Mouse (Mus musculus) MEL (cell line): ENCODE results near the gene Atrip. TPM values are rescaled to one million over a fixed set of nuclear protein-coding genes. Genes with fewer than 3 reads are reported as not detected.

Source experiments
- DNase-seq: peaks from one replicate; pipeline ENCODE4 v3.0.0; 2011; ENCODE audit warnings: low read depth, low spot score
- H3K27ac ChIP-seq: 2 replicates; pipeline ENCODE4 v1.5.1; 2012; ENCODE audit warnings: low read depth, mild to moderate bottlenecking, control low read depth, low read length, moderate library complexity; ENCODE audit not compliant: control insufficient read depth
- H3K27me3 ChIP-seq, 2 experiments: fragments of 150-350 bp in 1 of 2; sonication (generic) in 1 of 2; 2 replicates each; pipeline ENCODE4 v1.6.1; 2012; ENCODE audit warnings: low read length in 2 of 2, mild to moderate bottlenecking in 2 of 2, improper control_type of control experiment in 1 of 2, moderate library complexity in 1 of 2; ENCODE audit not compliant: insufficient read depth in 2 of 2, control insufficient read depth in 1 of 2
- H3K36me3 ChIP-seq, 2 experiments: 2 replicates each; pipeline ENCODE4 v1.6.1; 2012 to 2014; ENCODE audit warnings: low read length in 2 of 2, improper control_type of control experiment in 1 of 2, inconsistent platforms in 1 of 2, mild to moderate bottlenecking in 1 of 2; ENCODE audit not compliant: insufficient read depth in 2 of 2, control insufficient read depth in 1 of 2
- H3K4me1 ChIP-seq, 2 experiments: fragments of 150-350 bp in 1 of 2; sonication (generic) in 1 of 2; 2 replicates each; pipeline ENCODE4 v1.6.1; 2012; ENCODE audit warnings: low read length in 2 of 2, improper control_type of control experiment in 1 of 2, mild to moderate bottlenecking in 1 of 2; ENCODE audit not compliant: insufficient read depth in 2 of 2, control insufficient read depth in 1 of 2
- H3K4me3 ChIP-seq, 2 experiments: fragments of 150-350 bp in 1 of 2; sonication (generic) in 1 of 2; 2 replicates each; pipeline ENCODE4 v1.5.1; 2012; ENCODE audit warnings: low read depth in 2 of 2, low read length in 2 of 2, mild to moderate bottlenecking in 2 of 2, moderate library complexity in 2 of 2, control low read depth in 1 of 2, improper control_type of control experiment in 1 of 2; ENCODE audit not compliant: control insufficient read depth in 1 of 2, insufficient read depth in 1 of 2
- H3K79me2 ChIP-seq: 2 replicates; pipeline ENCODE4 v1.6.1; 2012; ENCODE audit warnings: mild to moderate bottlenecking, low read length, moderate library complexity; ENCODE audit not compliant: control insufficient read depth, poor library complexity, insufficient read depth
- H3K9ac ChIP-seq: 2 replicates; pipeline ENCODE4 v1.6.1; 2012; ENCODE audit warnings: low read depth, mild to moderate bottlenecking, control low read depth, low read length, moderate library complexity; ENCODE audit not compliant: control insufficient read depth, poor library complexity, severe bottlenecking
- H3K9me3 ChIP-seq: fragments of 150-350 bp; sonication (generic); replicated peaks from 2 replicates; pipeline ENCODE4 v1.6.1; 2012; ENCODE audit warnings: mild to moderate bottlenecking, low read length, improper control_type of control experiment, moderate library complexity; ENCODE audit not compliant: insufficient read depth
- BHLHE40 ChIP-seq: IDR thresholded peaks from 2 replicates; pipeline ENCODE4 v1.6.1; 2012; ENCODE audit warnings: low read depth, mild to moderate bottlenecking, inconsistent platforms, low read length, improper control_type of control experiment, borderline replicate concordance
- CHD2 ChIP-seq: IDR thresholded peaks from 2 replicates; pipeline ENCODE4 v1.6.1; 2011; ENCODE audit warnings: low read length, improper control_type of control experiment
- CTCF ChIP-seq, 3 experiments: IDR thresholded peaks in 2 of 3; conservative IDR thresholded peaks in 1 of 3; 2 replicates each; pipeline ENCODE4 v1.5.1; 2011 to 2012; ENCODE audit warnings: low read length in 3 of 3, low read depth in 2 of 3, mild to moderate bottlenecking in 2 of 3, improper control_type of control experiment in 1 of 3, inconsistent platforms in 1 of 3, mixed read lengths in 1 of 3, moderate library complexity in 1 of 3; ENCODE audit not compliant: control insufficient read depth in 1 of 3, insufficient read depth in 1 of 3, poor library complexity in 1 of 3, severe bottlenecking in 1 of 3
- ELF1 ChIP-seq: IDR thresholded peaks from 2 replicates; pipeline ENCODE4 v1.6.1; 2014; ENCODE audit warnings: low read depth, mild to moderate bottlenecking, inconsistent platforms, low read length, improper control_type of control experiment, moderate library complexity
- EP300 ChIP-seq, 2 experiments: IDR thresholded peaks; 2 replicates each; pipeline ENCODE4 v1.6.1; 2011; ENCODE audit warnings: improper control_type of control experiment in 2 of 2, low read length in 2 of 2, low read depth in 1 of 2, mild to moderate bottlenecking in 1 of 2
- ETS1 ChIP-seq: IDR thresholded peaks from 2 replicates; pipeline ENCODE4 v1.6.1; 2012; ENCODE audit warnings: low read depth, mild to moderate bottlenecking, inconsistent platforms, low read length, improper control_type of control experiment, moderate library complexity
- GATA1 ChIP-seq: IDR thresholded peaks from 2 replicates; pipeline ENCODE4 v1.6.1; 2011; ENCODE audit warnings: low read depth, low read length, improper control_type of control experiment
- HCFC1 ChIP-seq: IDR thresholded peaks from 2 replicates; pipeline ENCODE4 v1.6.1; 2012; ENCODE audit warnings: low read depth, mild to moderate bottlenecking, inconsistent platforms, low read length, improper control_type of control experiment, moderate library complexity
- MAFK ChIP-seq: IDR thresholded peaks from 2 replicates; pipeline ENCODE4 v1.6.1; 2011; ENCODE audit warnings: low read depth, mild to moderate bottlenecking, low read length, improper control_type of control experiment, borderline replicate concordance
- MAZ ChIP-seq: IDR thresholded peaks from 2 replicates; pipeline ENCODE4 v1.6.1; 2012; ENCODE audit warnings: low read depth, mild to moderate bottlenecking, inconsistent platforms, low read length, improper control_type of control experiment
- MEF2A ChIP-seq: IDR thresholded peaks from 2 replicates; pipeline ENCODE4 v1.6.1; 2014; ENCODE audit warnings: low read depth, mild to moderate bottlenecking, inconsistent platforms, low read length, improper control_type of control experiment; ENCODE audit not compliant: poor library complexity, insufficient replicate concordance, severe bottlenecking; ENCODE audit errors: extremely low read depth
- MXI1 ChIP-seq: IDR thresholded peaks from 2 replicates; pipeline ENCODE4 v1.6.1; 2011; ENCODE audit warnings: mild to moderate bottlenecking, low read depth, low read length, improper control_type of control experiment
- MYB ChIP-seq: IDR thresholded peaks from 2 replicates; pipeline ENCODE4 v1.6.1; 2011; ENCODE audit warnings: mild to moderate bottlenecking, low read depth, low read length, improper control_type of control experiment
- POLR2A ChIP-seq, 2 experiments: IDR thresholded peaks; 2 replicates each; pipeline ENCODE4 v1.6.1; 2011 to 2012; ENCODE audit warnings: low read length in 2 of 2, mild to moderate bottlenecking in 2 of 2, control low read depth in 1 of 2, improper control_type of control experiment in 1 of 2, low read depth in 1 of 2, moderate library complexity in 1 of 2; ENCODE audit not compliant: control insufficient read depth in 1 of 2, insufficient read depth in 1 of 2, poor library complexity in 1 of 2
- RCOR1 ChIP-seq: IDR thresholded peaks from 2 replicates; pipeline ENCODE4 v1.6.1; 2012; ENCODE audit warnings: low read depth, mild to moderate bottlenecking, inconsistent platforms, low read length, improper control_type of control experiment
- SMC3 ChIP-seq: IDR thresholded peaks from 2 replicates; pipeline ENCODE4 v1.6.1; 2011; ENCODE audit warnings: low read depth, low read length, improper control_type of control experiment
- TAL1 ChIP-seq: IDR thresholded peaks from 2 replicates; pipeline ENCODE4 v1.6.1; 2012; ENCODE audit warnings: mild to moderate bottlenecking, inconsistent platforms, low read length, moderate library complexity, mixed read lengths
- USF1 ChIP-seq: IDR thresholded peaks from 2 replicates; pipeline ENCODE4 v1.6.1; 2014; ENCODE audit warnings: low read depth, mild to moderate bottlenecking, inconsistent platforms, low read length, improper control_type of control experiment, moderate library complexity
- USF2 ChIP-seq, 2 experiments: IDR thresholded peaks; 2 replicates each; pipeline ENCODE4 v1.6.1; 2011 to 2012; ENCODE audit warnings: improper control_type of control experiment in 2 of 2, low read length in 2 of 2, borderline replicate concordance in 1 of 2, inconsistent platforms in 1 of 2, low read depth in 1 of 2, mild to moderate bottlenecking in 1 of 2; ENCODE audit not compliant: insufficient read depth in 1 of 2
- ZC3H11A ChIP-seq: IDR thresholded peaks from 2 replicates; pipeline ENCODE4 v1.6.1; 2012; ENCODE audit warnings: low read depth, mild to moderate bottlenecking, inconsistent platforms, low read length, improper control_type of control experiment
- polyA plus RNA-seq, 2 experiments: library from polyadenylated mRNA; stranded (reverse) in 1 of 2; unstranded in 1 of 2; fragments of >175 nt in 1 of 2; fragments of >200 nt in 1 of 2; gene quantifications; 2 replicates each; pipeline versions ENCODE4 v1.2.1 to v1.2.4; 2012; ENCODE audit warnings: low replicate concordance in 2 of 2, low read depth in 1 of 2; ENCODE audit not compliant: insufficient read length in 2 of 2, insufficient read depth in 1 of 2, missing spikeins in 1 of 2
- total RNA-seq: library from RNA; depleted of rRNA; stranded (reverse); fragments of 300-350 nt; gene quantifications from 2 replicates; pipeline ENCODE4 v1.2.3, GENCODE M21; 2012

Atrip gene
- total and polyA plus RNA-seq, 3 experiments, result 18.4 to 35.3 TPM; not detected in 1

DNA sequence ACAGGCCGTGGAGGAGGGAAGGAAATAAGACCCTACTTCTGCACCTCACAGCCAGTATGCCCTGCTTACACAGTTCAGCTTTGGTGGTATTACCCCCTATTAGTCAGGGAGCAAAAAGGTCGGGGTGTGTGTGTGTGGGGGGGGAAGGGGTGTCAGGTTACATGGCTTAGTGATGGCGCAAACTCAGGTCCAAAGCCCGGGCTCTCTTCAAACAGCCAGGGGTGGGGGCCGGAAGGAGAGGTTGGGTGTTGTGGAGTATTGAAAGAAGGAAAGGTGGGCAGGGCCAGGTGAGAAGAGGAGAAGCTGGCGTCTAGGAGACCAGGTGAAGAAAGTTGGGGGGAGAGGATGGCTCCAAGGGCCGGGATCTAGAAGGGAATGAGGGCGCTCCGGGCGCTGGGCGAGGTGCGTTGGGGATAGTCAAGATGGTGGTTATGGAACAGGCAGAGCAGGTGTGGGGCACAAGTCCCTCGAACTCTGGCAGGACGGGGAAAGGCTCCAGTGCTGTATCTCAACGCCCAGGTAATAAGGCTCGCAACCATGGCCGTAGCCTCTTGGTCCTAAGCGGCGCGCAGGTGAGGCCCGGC is 20.7 kb upstream of the Atrip start:
- no peaks in the 10 kb centered on the region for H3K36me3 ChIP-seq
- no peak for DNase-seq
- H3K9ac ChIP-seq, result no peak overlapping the region
- no peaks in the 10 kb centered on the region for H3K4me1 ChIP-seq
- H3K79me2 ChIP-seq, result no peaks in the 10 kb centered on the region
- TF ChIP-seq USF2 (IDR thresholded peaks at IDR 0.05; ENCODE audit: borderline replicate concordance in 1 of 2, insufficient read depth in 1 of 2, low read depth in 1 of 2, low read length in 2 of 2), result no peak
- no peak for TF ChIP-seq ELF1
- no peak for TF ChIP-seq ETS1
- no peak for TF ChIP-seq MEF2A
- no peak for TF ChIP-seq BHLHE40
- TF ChIP-seq MAZ, result no peak
- no peak for TF ChIP-seq MXI1
- TF ChIP-seq ZC3H11A, result no peak
- no peak for TF ChIP-seq TAL1
- TF ChIP-seq EP300 (IDR thresholded peaks at IDR 0.05; ENCODE audit: low read depth in 1 of 2, low read length in 2 of 2), result no peak
- TF ChIP-seq GATA1, result no peak
- no peak for TF ChIP-seq RCOR1
- no peak for TF ChIP-seq SMC3
- TF ChIP-seq CHD2, result no peak
- TF ChIP-seq MYB, result no peak
- no peaks in the 10 kb centered on the region for H3K27me3 ChIP-seq
- H3K4me3 ChIP-seq, result no peak overlapping the region
- H3K9me3 ChIP-seq, result no peaks in the 10 kb centered on the region
- no peak overlapping the region for H3K27ac ChIP-seq

- Histone ChIP-seq H3K4me1 (no peaks in the 10 kb centered on the region), H3K27ac (no peak overlapping the region)
These were observed 20.0 kb upstream of the Atrip start for GRCm38 (mm10) chr9:109093786-109094552.

More at GRCm38 (mm10) chr9:109093786-109094552, 20.0 kb upstream of the Atrip start:
- Histone ChIP-seq H3K36me3 (no peaks in the 10 kb centered on the region), H3K4me3 (no peak overlapping the region), H3K27me3 (no peaks in the 10 kb centered on the region), H3K9me3 (no peaks in the 10 kb centered on the region)
- no peak for DNase-seq
- TF ChIP-seq MAFK, result no peak
- no peak for TF ChIP-seq POLR2A (IDR thresholded peaks at IDR 0.05; ENCODE audit: control insufficient read depth in 1 of 2, insufficient read depth in 1 of 2, low read depth in 1 of 2, low read length in 2 of 2, poor library complexity in 1 of 2)
- TF ChIP-seq HCFC1, result no peak
- no peak for TF ChIP-seq EP300 (IDR thresholded peaks at IDR 0.05; ENCODE audit: low read depth in 1 of 2, low read length in 2 of 2)
- no peak for TF ChIP-seq MAZ
- TF ChIP-seq ETS1, result no peak
- TF ChIP-seq USF1, result no peak
- TF ChIP-seq CTCF (IDR thresholded peaks at IDR 0.05 in 2 of 3, conservative IDR thresholded peaks at IDR 0.05 in 1 of 3; ENCODE audit: control insufficient read depth in 1 of 3, insufficient read depth in 1 of 3, low read depth in 2 of 3, low read length in 3 of 3, poor library complexity in 1 of 3, severe bottlenecking in 1 of 3), result no peak
- TF ChIP-seq ZC3H11A, result no peak
- TF ChIP-seq, all 39 proteins: peak for 0
- no peak overlapping the region for H3K9ac ChIP-seq
- H3K79me2 ChIP-seq, result no peaks in the 10 kb centered on the region
